Mouse (Mus musculus): ENCODE results near the gene Olfr137. TPM values are rescaled to one million over a fixed set of nuclear protein-coding genes. Genes with fewer than 3 reads are reported as not detected.

Gene Olfr137
- not detected for total RNA-seq (2023)

DNA sequence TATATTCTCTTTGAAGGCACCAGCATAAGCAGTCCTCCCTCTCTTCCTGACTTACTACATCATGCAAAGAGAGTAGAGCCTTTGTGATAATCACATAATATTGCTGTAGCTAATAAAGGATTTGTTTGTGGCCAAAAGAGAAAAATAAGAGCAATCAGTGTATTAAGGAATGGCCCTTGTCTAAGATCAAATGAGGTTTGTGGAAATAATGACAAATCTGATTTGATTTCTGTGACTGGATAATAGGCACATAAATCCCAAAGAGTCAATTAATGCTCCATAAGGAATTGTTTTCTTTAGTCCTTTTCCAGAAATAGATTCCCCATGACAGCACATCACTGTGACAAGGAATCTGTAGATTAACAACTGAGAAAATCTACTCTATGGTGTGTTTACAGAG lies at the start of gene Olfr137:
TSS of gene Olfr137 (minus strand) at position 101 of the 400 bp plus-strand sequence.

DNA sequence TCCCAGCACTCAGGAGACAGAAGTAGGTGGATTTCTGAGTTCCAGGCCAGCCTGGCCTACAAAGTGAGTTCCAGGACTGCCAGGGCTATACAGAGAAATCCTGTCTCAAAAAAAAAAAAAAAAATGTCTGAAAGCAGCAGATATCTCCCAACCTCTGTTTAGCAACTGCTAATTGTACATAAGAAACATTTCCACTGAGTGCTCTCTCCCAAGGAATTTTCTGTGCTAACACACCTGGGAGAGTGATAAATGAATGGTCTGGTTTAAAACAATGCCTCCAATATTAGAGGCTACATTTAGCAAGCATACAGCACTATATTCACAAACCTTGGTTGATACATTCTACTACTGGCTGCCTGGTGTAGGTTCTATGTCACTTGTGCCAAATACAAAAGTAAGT lies 22.2 kb upstream of the Olfr137 start, which contains the start of gene Olfr136:
TSS of gene Olfr136 (plus strand) at position 301 of the 400 bp plus-strand sequence.

DNA sequence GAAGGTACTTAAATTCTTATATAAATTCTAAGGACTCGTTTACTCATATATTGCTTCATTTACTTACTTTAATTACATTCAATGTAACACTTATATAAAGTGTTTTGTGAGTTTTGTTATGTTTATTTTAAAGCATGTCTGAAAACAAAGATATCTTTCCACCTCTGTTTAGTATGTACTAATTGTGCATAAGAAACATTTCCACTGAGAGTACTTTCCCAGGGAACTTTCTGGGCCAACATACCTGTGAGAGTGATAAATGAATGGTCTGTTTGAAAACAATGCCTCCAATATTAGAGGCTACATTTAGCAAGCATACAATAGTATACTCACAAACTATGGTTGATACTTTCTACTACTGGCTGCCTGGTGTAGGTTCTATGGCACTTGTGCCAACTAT lies 46.6 kb downstream of the Olfr137 start, which contains the start of gene Olfr138:
TSS of gene Olfr138 (plus strand) at position 301 of the 400 bp plus-strand sequence.

Other genes with a start within 250 kb of the Olfr137 start
- not detected for gene Olfr129, start 247.5 kb downstream of the Olfr137 start, total RNA-seq (2023)
- gene Olfr130, start 243.6 kb downstream of the Olfr137 start, total RNA-seq (2023), result not detected
- gene Olfr131, start 218.9 kb downstream of the Olfr137 start, total RNA-seq (2023), result not detected
- gene Olfr132, start 173.0 kb downstream of the Olfr137 start, total RNA-seq (2023), result not detected
- not detected for gene Olfr133, start 162.3 kb downstream of the Olfr137 start, total RNA-seq (2023)
- gene Olfr134, start 136.2 kb downstream of the Olfr137 start, total RNA-seq (2023), result not detected
- gene Olfr135, start 103.2 kb downstream of the Olfr137 start, total RNA-seq (2023), result not detected
- not detected for gene Olfr138, start 46.5 kb downstream of the Olfr137 start, total RNA-seq (2023)
- gene Olfr136, start 22.3 kb upstream of the Olfr137 start, total RNA-seq (2023), result not detected
- gene Esp36, start 112.6 kb upstream of the Olfr137 start, total RNA-seq (2023), result not detected
- gene Esp34, start 246.6 kb upstream of the Olfr137 start, total RNA-seq (2023), result not detected

All from neutrophil, adult 83 days (primary cell).